Mouse (Mus musculus): ENCODE measurements around the gene Ddx52. TPM values are rescaled to one million over a fixed set of nuclear protein-coding genes. Genes with fewer than 3 reads are reported as not detected.

Ddx52 gene
- polyA plus RNA-seq, 1 experiment, result 26.3 TPM

DNA sequence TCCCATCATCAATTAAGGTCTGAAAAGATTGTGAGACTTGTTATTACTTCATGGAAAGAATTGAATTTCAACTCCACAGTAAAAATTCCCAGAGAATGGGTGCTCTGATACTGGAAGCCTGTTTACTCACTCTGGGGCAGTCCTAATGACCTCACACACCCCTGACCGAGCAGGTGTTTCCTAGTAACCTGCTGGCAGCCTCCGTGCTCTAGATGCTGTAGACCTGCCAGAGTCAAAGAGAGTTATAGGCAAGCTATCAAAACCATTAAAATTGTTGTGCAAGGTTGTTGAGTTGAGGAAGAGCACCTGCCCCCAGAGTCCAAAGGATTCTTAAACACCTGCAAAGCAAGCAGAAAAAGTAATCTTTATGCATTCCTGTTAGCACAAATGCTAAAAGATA lies 19.3 kb upstream of the Ddx52 start:
- Histone ChIP-seq H3K4me1 (ENCODE audit: control insufficient read depth, insufficient read depth, low read length) (no peaks in the 10 kb centered on the region), H3K27ac (ENCODE audit: insufficient read depth, low read depth, low read length) (no peak overlapping the region), H3K4me3 (ENCODE audit: insufficient read depth, low read length) (no peak overlapping the region)
- TF ChIP-seq CTCF (IDR thresholded peaks at IDR 0.05; ENCODE audit: low read depth, low read length), result no peak
- TF ChIP-seq POLR2A (IDR thresholded peaks at IDR 0.05; ENCODE audit: borderline replicate concordance, low read depth, low read length), result no peak

DNA sequence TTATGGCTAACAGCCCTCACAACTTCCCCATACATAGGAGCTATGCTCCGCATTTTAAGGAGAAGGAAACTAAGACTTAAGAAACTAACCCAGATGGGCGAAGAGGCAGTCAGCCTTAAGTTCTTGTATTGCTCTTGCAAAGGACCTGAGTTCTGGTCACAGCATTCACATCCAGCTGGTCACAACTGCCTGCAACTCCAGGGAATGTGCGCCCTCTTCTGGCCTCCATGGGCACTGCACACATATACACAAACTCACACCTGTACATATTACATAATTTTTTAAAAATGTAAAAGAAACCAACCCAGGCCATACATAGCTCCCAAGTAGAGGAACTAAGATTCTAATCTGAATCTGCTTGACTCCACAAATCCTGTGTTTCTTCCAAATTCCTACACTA lies 14.8 kb upstream of the Ddx52 start:
- H3K27ac ChIP-seq (ENCODE audit: insufficient read depth, low read depth, low read length), result no peak overlapping the region
- no peak overlapping the region for H3K4me3 ChIP-seq (ENCODE audit: insufficient read depth, low read length)
- no peaks in the 10 kb centered on the region for H3K4me1 ChIP-seq (ENCODE audit: control insufficient read depth, insufficient read depth, low read length)
- peak; percentile 85 for TF ChIP-seq CTCF (IDR thresholded peaks at IDR 0.05; ENCODE audit: low read depth, low read length)
- TF ChIP-seq POLR2A (IDR thresholded peaks at IDR 0.05; ENCODE audit: borderline replicate concordance, low read depth, low read length), result no peak

DNA sequence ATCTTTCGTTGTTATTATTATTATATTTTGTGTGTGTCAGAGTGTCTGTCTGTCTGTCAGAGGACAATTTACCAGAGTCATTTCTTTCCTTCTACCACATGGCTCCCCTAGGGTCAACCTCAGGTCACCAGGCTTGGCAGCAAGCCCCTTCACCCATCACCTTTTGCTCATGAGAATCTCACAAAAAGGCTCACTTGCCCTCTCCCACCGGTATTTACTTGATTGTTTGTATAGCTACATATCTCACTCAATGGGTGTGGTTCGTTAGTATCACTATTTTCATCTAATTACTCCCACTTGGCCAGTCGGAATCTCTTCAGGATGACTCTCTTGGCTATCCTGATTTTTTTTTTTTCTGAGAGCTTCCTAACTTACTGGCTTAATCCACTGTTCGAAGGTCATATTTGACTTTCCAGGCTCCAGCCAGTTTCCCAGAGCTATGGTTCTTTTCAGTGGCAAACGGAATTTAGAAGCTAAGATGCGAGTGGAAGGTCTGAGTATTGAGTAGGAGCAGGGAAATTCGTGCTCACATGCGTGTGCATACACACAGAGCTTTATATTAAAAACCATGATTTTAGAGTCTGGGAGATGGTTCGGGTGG lies 9.3 kb upstream of the Ddx52 start:
- TF ChIP-seq POLR2A (IDR thresholded peaks at IDR 0.05; ENCODE audit: borderline replicate concordance, low read depth, low read length), result no peak
- Histone ChIP-seq H3K4me3 (ENCODE audit: insufficient read depth, low read length) (no peak overlapping the region), H3K27ac (ENCODE audit: insufficient read depth, low read depth, low read length) (no peak overlapping the region), H3K4me1 (ENCODE audit: control insufficient read depth, insufficient read depth, low read length) (no peaks in the 10 kb centered on the region)

DNA sequence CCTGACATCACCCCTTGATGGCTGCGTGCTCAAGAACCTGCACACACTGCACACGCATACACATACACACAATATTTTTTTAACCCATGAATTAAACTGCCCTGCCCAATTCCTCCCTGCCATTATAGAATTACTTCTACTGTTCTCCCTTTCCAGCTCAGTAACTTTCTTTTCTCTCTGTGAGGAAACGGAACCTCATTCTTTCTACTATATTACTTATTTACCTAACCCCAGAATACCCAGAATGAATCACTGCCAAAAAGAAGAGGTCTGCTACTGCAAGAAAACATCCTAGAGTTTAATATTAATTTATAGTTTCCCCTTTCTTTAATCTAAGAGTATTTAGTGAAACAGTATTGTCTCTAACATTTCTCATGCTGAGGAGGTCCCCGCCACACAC lies 8.5 kb upstream of the Ddx52 start:
- TF ChIP-seq POLR2A (IDR thresholded peaks at IDR 0.05; ENCODE audit: borderline replicate concordance, low read depth, low read length) (no peak), CTCF (IDR thresholded peaks at IDR 0.05; ENCODE audit: low read depth, low read length) (no peak)
- H3K4me3 ChIP-seq (ENCODE audit: insufficient read depth, low read length), result no peak overlapping the region
- no peak overlapping the region for H3K27ac ChIP-seq (ENCODE audit: insufficient read depth, low read depth, low read length)
- no peaks in the 10 kb centered on the region for H3K4me1 ChIP-seq (ENCODE audit: control insufficient read depth, insufficient read depth, low read length)

DNA sequence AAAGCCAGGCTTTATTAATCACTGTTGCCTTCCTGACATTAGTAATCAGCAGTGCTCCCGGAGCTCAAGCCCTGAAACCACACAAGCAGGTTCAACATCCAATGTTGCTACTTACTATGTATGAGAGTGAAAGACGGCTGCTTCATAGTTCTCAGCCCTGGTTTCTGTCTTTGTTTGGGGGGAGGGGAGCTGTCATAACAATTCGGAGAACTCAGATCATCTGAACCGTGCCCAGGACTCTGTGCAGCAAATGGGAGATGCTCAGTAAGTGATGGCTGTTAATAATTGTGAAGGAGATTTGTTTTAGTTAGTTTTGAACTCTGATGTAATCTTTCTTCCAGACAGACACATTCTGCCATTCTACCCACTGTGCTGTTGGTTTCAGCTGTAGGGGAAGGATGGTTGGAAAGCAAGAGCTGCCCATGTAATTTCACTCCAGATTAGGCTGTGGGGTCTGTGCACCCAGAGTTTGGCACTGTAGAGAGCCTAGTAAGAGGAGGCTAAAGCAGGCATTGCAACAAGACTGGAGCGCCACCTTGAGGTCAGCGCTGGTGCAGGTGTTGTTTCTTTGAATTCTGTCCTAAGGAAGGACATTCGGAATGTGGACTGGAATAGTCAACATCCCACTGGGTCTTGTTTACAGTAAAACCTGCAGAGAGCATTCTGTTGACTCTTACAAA lies 5.7 kb upstream of the Ddx52 start:
- no peaks in the 10 kb centered on the region for H3K4me1 ChIP-seq (ENCODE audit: control insufficient read depth, insufficient read depth, low read length)
- TF ChIP-seq CTCF (IDR thresholded peaks at IDR 0.05; ENCODE audit: low read depth, low read length) (peak; percentile 91), POLR2A (IDR thresholded peaks at IDR 0.05; ENCODE audit: borderline replicate concordance, low read depth, low read length) (no peak)

DNA sequence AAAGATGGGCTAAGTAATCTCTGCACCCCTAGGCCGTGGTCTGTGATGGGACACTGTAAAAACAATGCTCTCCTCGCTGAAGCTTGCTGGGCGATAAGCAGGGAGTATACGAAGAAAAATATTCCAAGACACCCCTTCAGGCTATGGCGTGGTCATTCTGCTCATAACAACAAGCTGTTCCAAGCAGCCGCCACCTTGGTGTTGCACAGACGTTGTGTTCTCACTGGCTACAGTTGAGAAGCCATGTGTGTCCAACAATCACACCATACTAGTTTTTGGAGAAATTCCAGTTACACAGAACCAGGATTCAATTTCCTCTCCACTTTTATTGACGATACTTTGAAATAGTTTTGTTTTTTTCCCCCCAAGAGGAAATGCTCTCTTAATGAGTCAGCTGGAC lies 3.3 kb upstream of the Ddx52 start:
- no peak overlapping the region for H3K4me3 ChIP-seq (ENCODE audit: insufficient read depth, low read length)
- TF ChIP-seq CTCF (IDR thresholded peaks at IDR 0.05; ENCODE audit: low read depth, low read length) (no peak), POLR2A (IDR thresholded peaks at IDR 0.05; ENCODE audit: borderline replicate concordance, low read depth, low read length) (no peak)
- H3K27ac ChIP-seq (ENCODE audit: insufficient read depth, low read depth, low read length), result no peak overlapping the region
- peaks cover 7% of the 10 kb centered on the region for H3K4me1 ChIP-seq (ENCODE audit: control insufficient read depth, insufficient read depth, low read length)

More for the DNA sequence above, 5.7 kb upstream of the Ddx52 start:
- no peak overlapping the region for H3K4me3 ChIP-seq (ENCODE audit: insufficient read depth, low read length)
- no peak overlapping the region for H3K27ac ChIP-seq (ENCODE audit: insufficient read depth, low read depth, low read length)

DNA sequence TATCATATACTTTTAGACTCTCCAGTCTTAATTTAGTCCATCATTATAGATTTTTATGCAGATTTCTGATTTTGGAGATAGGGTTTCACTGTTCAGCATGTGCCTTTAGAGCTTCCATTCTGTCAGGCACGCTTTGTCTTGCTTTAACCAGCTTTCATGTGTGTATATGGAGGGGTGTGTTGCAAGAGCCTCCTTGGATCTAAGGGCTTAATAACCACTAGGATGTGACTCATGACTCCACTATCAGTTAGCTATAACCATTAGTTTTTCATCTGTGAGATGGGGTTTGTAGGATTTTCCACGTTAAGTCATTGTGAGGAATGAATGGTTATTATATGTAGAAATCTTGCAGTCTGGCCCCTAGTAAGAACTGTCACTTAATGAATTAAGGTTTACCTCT lies 15.0 kb downstream of the Ddx52 start:
- TF ChIP-seq POLR2A (IDR thresholded peaks at IDR 0.05; ENCODE audit: borderline replicate concordance, low read depth, low read length), result no peak
- TF ChIP-seq CTCF (IDR thresholded peaks at IDR 0.05; ENCODE audit: low read depth, low read length), result no peak
- H3K4me3 ChIP-seq (ENCODE audit: insufficient read depth, low read length), result no peak overlapping the region
- H3K4me1 ChIP-seq (ENCODE audit: control insufficient read depth, insufficient read depth, low read length), result peaks cover 6% of the 10 kb centered on the region
- no peak overlapping the region for H3K27ac ChIP-seq (ENCODE audit: insufficient read depth, low read depth, low read length)

DNA sequence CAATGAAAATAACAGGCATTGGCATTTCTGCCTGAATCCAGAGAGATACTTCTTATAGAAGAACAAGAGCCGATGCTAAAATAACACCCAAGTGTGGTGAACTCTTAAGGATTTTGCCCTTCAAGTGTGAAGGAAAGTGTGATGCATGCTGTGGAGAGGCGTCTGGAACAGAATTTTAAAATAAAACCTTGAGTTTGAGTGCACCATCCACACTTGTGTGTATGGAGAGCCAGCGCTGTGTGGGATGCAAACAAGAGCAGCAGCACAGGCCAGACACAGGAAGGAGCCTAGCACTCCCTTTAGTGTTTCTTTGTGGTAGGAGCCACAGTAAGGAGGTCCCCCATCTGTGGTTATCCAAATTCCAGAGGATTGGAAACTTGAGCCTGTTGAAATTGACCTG lies 20.1 kb downstream of the Ddx52 start:
- Histone ChIP-seq H3K27ac (ENCODE audit: insufficient read depth, low read depth, low read length) (no peak overlapping the region), H3K4me1 (ENCODE audit: control insufficient read depth, insufficient read depth, low read length) (peaks cover 12% of the 10 kb centered on the region), H3K4me3 (ENCODE audit: insufficient read depth, low read length) (no peak overlapping the region)
- no peak for TF ChIP-seq CTCF (IDR thresholded peaks at IDR 0.05; ENCODE audit: low read depth, low read length)
- no peak for TF ChIP-seq POLR2A (IDR thresholded peaks at IDR 0.05; ENCODE audit: borderline replicate concordance, low read depth, low read length)

DNA sequence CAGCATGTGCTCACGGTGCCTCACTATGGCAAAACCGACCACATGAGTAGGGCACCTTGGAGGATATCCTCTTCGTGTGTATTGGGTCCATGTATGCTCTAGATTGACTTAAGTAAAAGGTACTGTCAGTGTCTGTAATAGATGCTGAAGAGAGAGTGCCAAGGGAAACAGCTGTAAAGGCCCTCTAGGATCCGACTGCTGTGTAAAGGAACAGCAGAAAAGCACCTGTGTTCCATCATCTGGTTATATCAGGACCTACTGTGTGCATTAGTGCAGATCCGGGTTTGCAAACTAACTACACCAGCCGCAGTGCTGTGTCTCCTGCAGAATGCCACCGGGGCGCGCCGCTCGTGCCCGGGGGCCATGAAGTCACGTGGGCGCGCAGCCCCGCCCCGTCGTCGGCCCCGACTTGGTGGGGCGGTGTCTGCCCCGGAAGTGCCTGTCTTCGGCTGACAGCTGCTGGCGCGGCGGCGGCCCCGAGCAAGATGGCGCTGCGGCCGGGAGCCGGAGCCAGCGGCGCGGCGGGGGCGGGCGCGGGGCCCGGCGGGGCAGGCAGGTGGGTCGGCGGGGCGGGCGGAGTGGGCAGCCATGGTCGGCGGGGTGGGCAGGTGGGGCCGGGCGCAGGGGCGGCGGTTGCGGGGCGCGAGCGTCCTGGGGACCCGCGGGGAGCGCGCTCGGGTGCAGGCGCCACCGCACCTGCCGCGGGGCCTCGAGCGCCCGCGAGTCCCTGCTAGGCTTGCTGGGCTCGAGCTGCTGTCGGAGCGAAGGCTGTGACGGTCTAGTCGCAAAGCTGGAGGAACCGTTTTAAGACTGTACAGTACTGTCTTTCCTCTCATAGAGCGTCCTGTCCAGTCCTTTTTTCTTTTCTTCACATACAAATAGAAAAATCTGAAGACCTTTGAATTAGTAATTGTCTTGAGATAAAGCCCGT lies 22.4 kb downstream of the Ddx52 start, which contains the start of gene Synrg:
TSS of gene Synrg (plus strand) at position 438 of the 931 bp plus-strand sequence.
- H3K4me3 ChIP-seq (ENCODE audit: insufficient read depth, low read length), result peak within 1 kb of the TSS; percentile 87
- H3K27ac ChIP-seq (ENCODE audit: insufficient read depth, low read depth, low read length), result no peak within 1 kb of the TSS
- peaks cover 15% of the 10 kb centered on the region for H3K4me1 ChIP-seq (ENCODE audit: control insufficient read depth, insufficient read depth, low read length)
- TF ChIP-seq CTCF (IDR thresholded peaks at IDR 0.05; ENCODE audit: low read depth, low read length), result no peak
- TF ChIP-seq POLR2A (IDR thresholded peaks at IDR 0.05; ENCODE audit: borderline replicate concordance, low read depth, low read length), result no peak
